Mouse (Mus musculus): ENCODE measurements at regions not wholly inside any gene's neighbourhood (a gene's known extent, or its start where the extent isn't known, plus 50 kb on each side); places are given as distances from the start of the nearest gene placed in this dataset.

- Histone ChIP-seq H3K4me1 (ENCODE audit: control insufficient read depth, insufficient read depth, low read length) (no peaks in the 10 kb centered on the region), H3K36me3 (ENCODE audit: control insufficient read depth, insufficient read depth, low read length, poor library complexity, severe bottlenecking) (no peaks in the 10 kb centered on the region), H3K9me3 (replicated peaks; ENCODE audit: control insufficient read depth, insufficient read depth, low read length, poor library complexity, severe bottlenecking) (no peaks in the 10 kb centered on the region), H3K9ac (ENCODE audit: low read depth, poor library complexity, severe bottlenecking) (no peak overlapping the region), H3K27me3 (ENCODE audit: control insufficient read depth, insufficient read depth, low read length, poor library complexity, severe bottlenecking) (no peaks in the 10 kb centered on the region), H3K27ac (ENCODE audit: insufficient read depth, low read length) (no peak overlapping the region), H3K4me3 (ENCODE audit: low read depth, low read length) (no peak overlapping the region)
- TF ChIP-seq EP300 (IDR thresholded peaks at IDR 0.05; ENCODE audit: insufficient read depth, low read depth, low read length) (no peak), CTCF (IDR thresholded peaks at IDR 0.05; ENCODE audit: low read depth, low read length) (no peak), POLR2A (IDR thresholded peaks at IDR 0.05; ENCODE audit: insufficient read depth, low read length) (no peak)
Measured at GRCm38 (mm10) chr6:13305873-13306272, 81.1 kb upstream of the Vwde start.

DNA sequence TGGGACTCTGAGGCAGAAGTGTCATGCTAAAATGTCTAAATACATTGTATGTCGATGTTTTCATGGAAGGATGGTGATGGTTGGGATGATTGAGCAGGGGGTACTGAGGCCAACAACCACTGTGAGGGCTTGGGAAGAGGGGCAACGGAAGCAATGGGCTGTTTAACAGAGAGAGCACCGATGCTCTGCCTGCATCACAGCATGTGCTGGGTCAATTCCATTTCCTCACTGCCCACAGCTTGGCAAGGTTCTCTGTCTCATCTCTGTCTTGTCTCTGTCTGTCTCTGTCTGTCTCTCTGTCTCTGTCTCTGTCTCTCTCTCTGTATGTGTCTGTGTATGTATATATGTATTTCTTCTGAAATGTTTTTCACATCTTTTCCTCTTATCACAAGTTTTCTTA is 73.4 kb upstream of the Vwde start:
- Histone ChIP-seq H3K36me3 (ENCODE audit: control insufficient read depth, insufficient read depth, low read length, poor library complexity, severe bottlenecking) (no peaks in the 10 kb centered on the region), H3K4me3 (ENCODE audit: low read depth, low read length) (no peak overlapping the region), H3K27ac (ENCODE audit: insufficient read depth, low read length) (no peak overlapping the region), H3K4me1 (ENCODE audit: control insufficient read depth, insufficient read depth, low read length) (no peaks in the 10 kb centered on the region), H3K9ac (ENCODE audit: low read depth, poor library complexity, severe bottlenecking) (no peak overlapping the region), H3K9me3 (replicated peaks; ENCODE audit: control insufficient read depth, insufficient read depth, low read length, poor library complexity, severe bottlenecking) (no peaks in the 10 kb centered on the region), H3K27me3 (ENCODE audit: control insufficient read depth, insufficient read depth, low read length, poor library complexity, severe bottlenecking) (no peaks in the 10 kb centered on the region)
- no peak for TF ChIP-seq CTCF (IDR thresholded peaks at IDR 0.05; ENCODE audit: low read depth, low read length)
- no peak for TF ChIP-seq POLR2A (IDR thresholded peaks at IDR 0.05; ENCODE audit: insufficient read depth, low read length)
- no peak for TF ChIP-seq EP300 (IDR thresholded peaks at IDR 0.05; ENCODE audit: insufficient read depth, low read depth, low read length)

- H3K27me3 ChIP-seq (ENCODE audit: control insufficient read depth, insufficient read depth, low read length, poor library complexity, severe bottlenecking), result no peaks in the 10 kb centered on the region
- TF ChIP-seq POLR2A (IDR thresholded peaks at IDR 0.05; ENCODE audit: insufficient read depth, low read length) (no peak), CTCF (IDR thresholded peaks at IDR 0.05; ENCODE audit: low read depth, low read length) (no peak), EP300 (IDR thresholded peaks at IDR 0.05; ENCODE audit: insufficient read depth, low read depth, low read length) (no peak)
- H3K4me1 ChIP-seq (ENCODE audit: control insufficient read depth, insufficient read depth, low read length), result no peaks in the 10 kb centered on the region
- no peak overlapping the region for H3K4me3 ChIP-seq (ENCODE audit: low read depth, low read length)
- H3K36me3 ChIP-seq (ENCODE audit: control insufficient read depth, insufficient read depth, low read length, poor library complexity, severe bottlenecking), result no peaks in the 10 kb centered on the region
- H3K27ac ChIP-seq (ENCODE audit: insufficient read depth, low read length), result no peak overlapping the region
- H3K9ac ChIP-seq (ENCODE audit: low read depth, poor library complexity, severe bottlenecking), result no peak overlapping the region
- H3K9me3 ChIP-seq (replicated peaks; ENCODE audit: control insufficient read depth, insufficient read depth, low read length, poor library complexity, severe bottlenecking), result no peaks in the 10 kb centered on the region
Measured at GRCm38 (mm10) chr6:13297110-13297509, 72.3 kb upstream of the Vwde start.

DNA sequence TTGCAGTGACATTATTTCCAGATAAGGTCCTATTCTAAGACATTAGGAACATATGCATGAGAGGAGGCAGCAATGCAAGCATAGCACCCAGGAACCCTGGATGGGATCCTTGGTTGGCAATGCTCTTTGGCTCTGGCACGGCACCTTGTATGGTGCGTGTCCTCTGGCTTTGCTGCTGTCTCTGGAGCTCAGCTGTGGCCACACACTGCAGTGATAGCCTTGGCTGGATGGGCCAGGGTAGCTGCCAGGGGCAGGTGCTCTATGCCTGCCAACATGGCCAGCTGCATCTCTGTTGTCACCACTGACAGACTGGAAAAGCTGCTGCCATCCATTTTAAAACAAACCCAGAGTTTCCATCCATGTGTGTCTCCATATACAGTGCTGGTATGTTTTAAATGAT is 71.3 kb upstream of the Vwde start:
- no peaks in the 10 kb centered on the region for H3K4me1 ChIP-seq (ENCODE audit: control insufficient read depth, insufficient read depth, low read length)
- no peak overlapping the region for H3K9ac ChIP-seq (ENCODE audit: low read depth, poor library complexity, severe bottlenecking)
- H3K9me3 ChIP-seq (replicated peaks; ENCODE audit: control insufficient read depth, insufficient read depth, low read length, poor library complexity, severe bottlenecking), result no peaks in the 10 kb centered on the region
- H3K27me3 ChIP-seq (ENCODE audit: control insufficient read depth, insufficient read depth, low read length, poor library complexity, severe bottlenecking), result no peaks in the 10 kb centered on the region
- H3K4me3 ChIP-seq (ENCODE audit: low read depth, low read length), result no peak overlapping the region
- no peak overlapping the region for H3K27ac ChIP-seq (ENCODE audit: insufficient read depth, low read length)
- no peak for TF ChIP-seq POLR2A (IDR thresholded peaks at IDR 0.05; ENCODE audit: insufficient read depth, low read length)
- TF ChIP-seq EP300 (IDR thresholded peaks at IDR 0.05; ENCODE audit: insufficient read depth, low read depth, low read length), result no peak
- no peak for TF ChIP-seq CTCF (IDR thresholded peaks at IDR 0.05; ENCODE audit: low read depth, low read length)
- H3K36me3 ChIP-seq (ENCODE audit: control insufficient read depth, insufficient read depth, low read length, poor library complexity, severe bottlenecking), result no peaks in the 10 kb centered on the region

GRCm38 (mm10) chr6:13294393-13294792 is 69.6 kb upstream of the Vwde start:
- Histone ChIP-seq H3K9me3 (replicated peaks; ENCODE audit: control insufficient read depth, insufficient read depth, low read length, poor library complexity, severe bottlenecking) (no peaks in the 10 kb centered on the region), H3K27ac (ENCODE audit: insufficient read depth, low read length) (no peak overlapping the region), H3K9ac (ENCODE audit: low read depth, poor library complexity, severe bottlenecking) (no peak overlapping the region), H3K27me3 (ENCODE audit: control insufficient read depth, insufficient read depth, low read length, poor library complexity, severe bottlenecking) (no peaks in the 10 kb centered on the region), H3K4me3 (ENCODE audit: low read depth, low read length) (no peak overlapping the region), H3K4me1 (ENCODE audit: control insufficient read depth, insufficient read depth, low read length) (no peaks in the 10 kb centered on the region), H3K36me3 (ENCODE audit: control insufficient read depth, insufficient read depth, low read length, poor library complexity, severe bottlenecking) (no peaks in the 10 kb centered on the region)
- no peak for TF ChIP-seq EP300 (IDR thresholded peaks at IDR 0.05; ENCODE audit: insufficient read depth, low read depth, low read length)
- no peak for TF ChIP-seq CTCF (IDR thresholded peaks at IDR 0.05; ENCODE audit: low read depth, low read length)
- TF ChIP-seq POLR2A (IDR thresholded peaks at IDR 0.05; ENCODE audit: insufficient read depth, low read length), result no peak

- no peaks in the 10 kb centered on the region for H3K9me3 ChIP-seq (replicated peaks; ENCODE audit: control insufficient read depth, insufficient read depth, low read length, poor library complexity, severe bottlenecking)
- no peaks in the 10 kb centered on the region for H3K27me3 ChIP-seq (ENCODE audit: control insufficient read depth, insufficient read depth, low read length, poor library complexity, severe bottlenecking)
- no peak for TF ChIP-seq EP300 (IDR thresholded peaks at IDR 0.05; ENCODE audit: insufficient read depth, low read depth, low read length)
- TF ChIP-seq CTCF (IDR thresholded peaks at IDR 0.05; ENCODE audit: low read depth, low read length), result no peak
- no peaks in the 10 kb centered on the region for H3K4me1 ChIP-seq (ENCODE audit: control insufficient read depth, insufficient read depth, low read length)
- H3K9ac ChIP-seq (ENCODE audit: low read depth, poor library complexity, severe bottlenecking), result no peak overlapping the region
- no peak overlapping the region for H3K27ac ChIP-seq (ENCODE audit: insufficient read depth, low read length)
- H3K36me3 ChIP-seq (ENCODE audit: control insufficient read depth, insufficient read depth, low read length, poor library complexity, severe bottlenecking), result no peaks in the 10 kb centered on the region
- H3K4me3 ChIP-seq (ENCODE audit: low read depth, low read length), result no peak overlapping the region
Measured at GRCm38 (mm10) chr6:13288500-13288899, 63.7 kb upstream of the Vwde start.

Measured in ES-Bruce4 (cell line).